Mouse (Mus musculus) cerebellum, postnatal 4 days (tissue): ENCODE measurements at regions not wholly inside any gene's neighbourhood (a gene's known extent, or its start where the extent isn't known, plus 50 kb on each side); places are given as distances from the start of the nearest gene placed in this dataset.
A peak's percentile ranks its signal among the peaks of the same experiment; 100 is the strongest.

Experiments used
- DNase-seq, 2 experiments: peaks; one replicate each; pipeline ENCODE4 v3.0.0; 2022; ENCODE audit warnings: low spot score in 2 of 2, mixed read lengths in 1 of 2

GRCm38 (mm10) chr2:34111286-34111685 is 223.5 kb upstream of the Mvb12b start:
- no peak for DNase-seq

GRCm38 (mm10) chr2:34110582-34110981 is 222.8 kb upstream of the Mvb12b start:
- DNase-seq = no peak

GRCm38 (mm10) chr2:34107566-34108303 is 220.0 kb upstream of the Mvb12b start:
- DNase-seq = no peak

- no peak for DNase-seq
Measured at GRCm38 (mm10) chr2:34106837-34107565, 219.3 kb upstream of the Mvb12b start.

- DNase-seq = no peak
Measured at GRCm38 (mm10) chr2:34106245-34106644, 218.5 kb upstream of the Mvb12b start.

GRCm38 (mm10) chr2:34105271-34106051 is 217.7 kb upstream of the Mvb12b start:
- DNase-seq = no peak

- no peak for DNase-seq
Measured at GRCm38 (mm10) chr2:34098004-34098547, 210.3 kb upstream of the Mvb12b start.

GRCm38 (mm10) chr2:34096561-34096960 is 208.8 kb upstream of the Mvb12b start:
- no peak for DNase-seq

GRCm38 (mm10) chr2:34088832-34089231 is 201.1 kb upstream of the Mvb12b start:
- DNase-seq = no peak

- peak; percentile 51 to 87 for DNase-seq
Measured at GRCm38 (mm10) chr2:34086130-34086529, 198.4 kb upstream of the Mvb12b start.

- DNase-seq = no peak
Measured at GRCm38 (mm10) chr2:34084513-34084912, 196.8 kb upstream of the Mvb12b start.

- DNase-seq = no peak
Measured at GRCm38 (mm10) chr2:34082486-34082885, 194.7 kb upstream of the Mvb12b start.

GRCm38 (mm10) chr2:34080176-34080575 is 192.4 kb upstream of the Mvb12b start:
- DNase-seq = no peak

- DNase-seq = no peak
Measured at GRCm38 (mm10) chr2:34079282-34079681, 191.5 kb upstream of the Mvb12b start.

GRCm38 (mm10) chr2:34078875-34079262 is 191.1 kb upstream of the Mvb12b start:
- DNase-seq = no peak

- DNase-seq = no peak
Measured at GRCm38 (mm10) chr2:34078248-34078874, 190.6 kb upstream of the Mvb12b start.

GRCm38 (mm10) chr2:34076346-34076745 is 188.6 kb upstream of the Mvb12b start:
- DNase-seq = no peak

- no peak for DNase-seq
Measured at GRCm38 (mm10) chr2:34074066-34074465, 186.3 kb upstream of the Mvb12b start.

- no peak for DNase-seq
Measured at GRCm38 (mm10) chr2:34065592-34065991, 177.8 kb upstream of the Mvb12b start.

GRCm38 (mm10) chr2:34065090-34065489 is 177.3 kb upstream of the Mvb12b start:
- no peak for DNase-seq

- no peak for DNase-seq
Measured at GRCm38 (mm10) chr2:34056552-34056951, 168.8 kb upstream of the Mvb12b start.

- no peak for DNase-seq
Measured at GRCm38 (mm10) chr2:34043064-34043463, 155.3 kb upstream of the Mvb12b start.
